Mouse (Mus musculus): ENCODE measurements around the gene Gucy2e. TPM values are rescaled to one million over a fixed set of nuclear protein-coding genes. Genes with fewer than 3 reads are reported as not detected.
A peak's percentile ranks its signal among the peaks of the same experiment; 100 is the strongest.

Gucy2e gene
- polyA plus RNA-seq (2015; fragmentation: Nextera tagmentation; extraction: Ambion mirVana) = 0.04 and 0.05 TPM in 2 replicates

- H3K27me3 ChIP-seq (ENCODE audit: control insufficient read depth, insufficient read depth, low read length) = peaks cover 6% of the 10 kb centered on the region; the same call in 1 of the 2 replicates
- H3K4me1 ChIP-seq (replicated peaks; ENCODE audit: control insufficient read depth, insufficient read depth) = peaks cover 5% of the 10 kb centered on the region; the same call in 1 of the 2 replicates
- peak within 1 kb of the TSS; percentile 50 for H3K9ac ChIP-seq (ENCODE audit: low read length)
- TF ChIP-seq EP300 (optimal IDR thresholded peaks at IDR 0.05) = no peak
- DNase-seq (ENCODE audit: low spot score) = no peak
- peak within 1 kb of the TSS; percentile 74 for H3K4me2 ChIP-seq (replicated peaks; ENCODE audit: low read depth)
- no peak for ATAC-seq (ENCODE audit: low FRiP score, low TSS enrichment)
- no peaks in the 10 kb centered on the region for H3K36me3 ChIP-seq (ENCODE audit: control insufficient read depth, insufficient read depth, low read length)
- H3K9me3 ChIP-seq (ENCODE audit: control insufficient read depth, low read length) = no peaks in the 10 kb centered on the region
- H3K4me3 ChIP-seq (ENCODE audit: low read depth, low read length) = peak within 1 kb of the TSS; percentile 43
- 25% methylated on average over 13 of the region's 13 CpGs for WGBS
- H3K27ac ChIP-seq (replicated peaks) = no peak within 1 kb of the TSS; the same call in 1 of the 2 replicates
Observed at GRCm38 (mm10) chr11:69236926-69237260, at the start of gene Gucy2e. Gene Gucy2e, minus strand, starts transcription at chr11:69237036.

- Histone ChIP-seq H3K9ac (ENCODE audit: low read length) (no peak overlapping the region), H3K4me2 (replicated peaks; ENCODE audit: low read depth) (no peak overlapping the region), H3K4me3 (ENCODE audit: low read depth, low read length) (no peak overlapping the region), H3K36me3 (ENCODE audit: control insufficient read depth, insufficient read depth, low read length) (no peaks in the 10 kb centered on the region), H3K27me3 (ENCODE audit: control insufficient read depth, insufficient read depth, low read length) (no peaks in the 10 kb centered on the region), H3K27ac (replicated peaks) (no peak overlapping the region), H3K9me3 (ENCODE audit: control insufficient read depth, low read length) (no peaks in the 10 kb centered on the region), H3K4me1 (replicated peaks; ENCODE audit: control insufficient read depth, insufficient read depth) (no peaks in the 10 kb centered on the region)
- whole genome bisulfite sequencing = 69% methylated on average over 5 of the region's 5 CpGs
- DNase-seq (ENCODE audit: low spot score) = no peak
- no peak for TF ChIP-seq EP300 (optimal IDR thresholded peaks at IDR 0.05)
- no peak for TF ChIP-seq CTCF (IDR thresholded peaks at IDR 0.05; ENCODE audit: low read depth)
- no peak for ATAC-seq (ENCODE audit: low FRiP score, low TSS enrichment)
Observed at GRCm38 (mm10) chr11:69277267-69277666, 40.4 kb upstream of the Gucy2e start.

GRCm38 (mm10) chr11:69276081-69276480, 39.2 kb upstream of the Gucy2e start:
- H3K4me3 ChIP-seq (ENCODE audit: low read depth, low read length) = no peak overlapping the region
- no peak overlapping the region for H3K27ac ChIP-seq (replicated peaks)
- H3K4me2 ChIP-seq (replicated peaks; ENCODE audit: low read depth) = no peak overlapping the region
- H3K27me3 ChIP-seq (ENCODE audit: control insufficient read depth, insufficient read depth, low read length) = no peaks in the 10 kb centered on the region
- H3K4me1 ChIP-seq (replicated peaks; ENCODE audit: control insufficient read depth, insufficient read depth) = no peaks in the 10 kb centered on the region
- TF ChIP-seq CTCF (IDR thresholded peaks at IDR 0.05; ENCODE audit: low read depth) = no peak
- TF ChIP-seq EP300 (optimal IDR thresholded peaks at IDR 0.05) = no peak
- ATAC-seq (ENCODE audit: low FRiP score, low TSS enrichment) (no peak), DNase-seq (ENCODE audit: low spot score) (no peak)
- no peaks in the 10 kb centered on the region for H3K9me3 ChIP-seq (ENCODE audit: control insufficient read depth, low read length)
- H3K9ac ChIP-seq (ENCODE audit: low read length) = no peak overlapping the region
- no peaks in the 10 kb centered on the region for H3K36me3 ChIP-seq (ENCODE audit: control insufficient read depth, insufficient read depth, low read length)
- 28% methylated on average over 2 of the region's 2 CpGs for WGBS

- H3K36me3 ChIP-seq (ENCODE audit: control insufficient read depth, insufficient read depth, low read length) = no peaks in the 10 kb centered on the region
- no peak overlapping the region for H3K9ac ChIP-seq (ENCODE audit: low read length)
- H3K4me3 ChIP-seq (ENCODE audit: low read depth, low read length) = no peak overlapping the region
- TF ChIP-seq EP300 (optimal IDR thresholded peaks at IDR 0.05) (no peak), CTCF (IDR thresholded peaks at IDR 0.05; ENCODE audit: low read depth) (no peak)
- ATAC-seq (ENCODE audit: low FRiP score, low TSS enrichment) (no peak), DNase-seq (ENCODE audit: low spot score) (no peak)
- no peaks in the 10 kb centered on the region for H3K27me3 ChIP-seq (ENCODE audit: control insufficient read depth, insufficient read depth, low read length)
- H3K4me2 ChIP-seq (replicated peaks; ENCODE audit: low read depth) = no peak overlapping the region
- no peak overlapping the region for H3K27ac ChIP-seq (replicated peaks)
- H3K9me3 ChIP-seq (ENCODE audit: control insufficient read depth, low read length) = no peaks in the 10 kb centered on the region
- H3K4me1 ChIP-seq (replicated peaks; ENCODE audit: control insufficient read depth, insufficient read depth) = no peaks in the 10 kb centered on the region
- WGBS = 48% methylated on average over 6 of the region's 6 CpGs
Observed at GRCm38 (mm10) chr11:69275650-69276049, 38.8 kb upstream of the Gucy2e start.

GRCm38 (mm10) chr11:69272122-69272740, 35.4 kb upstream of the Gucy2e start:
- no peaks in the 10 kb centered on the region for H3K4me1 ChIP-seq (replicated peaks; ENCODE audit: control insufficient read depth, insufficient read depth)
- H3K9ac ChIP-seq (ENCODE audit: low read length) = no peak overlapping the region
- peak; percentile 78 for DNase-seq (ENCODE audit: low spot score)
- peak; percentile 89 for TF ChIP-seq CTCF (IDR thresholded peaks at IDR 0.05; ENCODE audit: low read depth)
- no peak for TF ChIP-seq EP300 (optimal IDR thresholded peaks at IDR 0.05)
- H3K4me2 ChIP-seq (replicated peaks; ENCODE audit: low read depth) = no peak overlapping the region
- no peaks in the 10 kb centered on the region for H3K36me3 ChIP-seq (ENCODE audit: control insufficient read depth, insufficient read depth, low read length)
- ATAC-seq (ENCODE audit: low FRiP score, low TSS enrichment) = peak; percentile 71
- 40% methylated on average over 16 of the region's 16 CpGs for WGBS
- H3K9me3 ChIP-seq (ENCODE audit: control insufficient read depth, low read length) = no peaks in the 10 kb centered on the region
- H3K4me3 ChIP-seq (ENCODE audit: low read depth, low read length) = no peak overlapping the region
- no peaks in the 10 kb centered on the region for H3K27me3 ChIP-seq (ENCODE audit: control insufficient read depth, insufficient read depth, low read length)
- H3K27ac ChIP-seq (replicated peaks) = no peak overlapping the region

- Histone ChIP-seq H3K4me2 (replicated peaks; ENCODE audit: low read depth) (peak overlapping the region; percentile 39), H3K9ac (ENCODE audit: low read length) (no peak overlapping the region), H3K9me3 (ENCODE audit: control insufficient read depth, low read length) (no peaks in the 10 kb centered on the region), H3K4me1 (replicated peaks; ENCODE audit: control insufficient read depth, insufficient read depth) (no peaks in the 10 kb centered on the region), H3K4me3 (ENCODE audit: low read depth, low read length) (no peak overlapping the region), H3K27ac (replicated peaks) (peak overlapping the region; percentile 61; the same call in 1 of the 2 replicates), H3K36me3 (ENCODE audit: control insufficient read depth, insufficient read depth, low read length) (no peaks in the 10 kb centered on the region), H3K27me3 (ENCODE audit: control insufficient read depth, insufficient read depth, low read length) (no peaks in the 10 kb centered on the region)
- WGBS = 12% methylated on average over 13 of the region's 13 CpGs
- TF ChIP-seq EP300 (optimal IDR thresholded peaks at IDR 0.05) = no peak
- peak; percentile 91 for TF ChIP-seq CTCF (IDR thresholded peaks at IDR 0.05; ENCODE audit: low read depth)
- peak; percentile 71 for DNase-seq (ENCODE audit: low spot score)
- ATAC-seq (ENCODE audit: low FRiP score, low TSS enrichment) = peak; percentile 30; the same call in 1 of the 2 replicates
Observed at GRCm38 (mm10) chr11:69269575-69269974, 32.7 kb upstream of the Gucy2e start.

Data from stomach, postnatal 0 days (tissue).